Mouse (Mus musculus) CD4-positive naive resting alpha-beta T cell, adult 57 days (primary cell): Measurements from ENCODE around the gene Olfr957. TPM values are rescaled to one million over a fixed set of nuclear protein-coding genes. Genes with fewer than 3 reads are reported as not detected.

Source experiments
- total RNA-seq: library from RNA; stranded (reverse); gene quantifications from one replicate; pipeline ENCODE4 v1.2.4, GENCODE M21; 2023

Gene Olfr957
- not detected for total RNA-seq

DNA sequence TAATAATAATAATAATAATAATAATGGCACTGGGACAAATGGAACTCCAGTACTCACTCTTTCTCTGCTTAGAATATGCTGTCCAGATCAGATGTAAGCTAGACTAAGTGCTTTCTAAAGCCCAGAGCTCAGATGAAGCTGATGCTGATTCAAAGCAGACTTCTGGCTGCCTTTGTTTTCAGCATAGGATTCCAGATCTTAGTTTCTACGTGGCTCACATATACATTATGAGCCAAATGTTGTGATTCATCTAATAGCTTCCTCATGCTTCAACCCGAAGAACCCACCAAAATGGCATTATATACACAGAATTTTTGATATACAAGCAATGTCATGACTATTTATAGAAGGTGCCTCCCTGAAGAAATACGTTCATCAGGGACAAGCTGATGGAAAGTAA is at the start of gene Olfr957:
Gene Olfr957, minus strand, starts transcription at position 279 of the 400 bp plus-strand sequence.

GRCm38 (mm10) chr9:39553946-39554345 is 38.3 kb upstream of the Olfr957 start, which contains the start of gene Olfr958:
Gene Olfr958, minus strand, starts transcription at chr9:39554054.

DNA sequence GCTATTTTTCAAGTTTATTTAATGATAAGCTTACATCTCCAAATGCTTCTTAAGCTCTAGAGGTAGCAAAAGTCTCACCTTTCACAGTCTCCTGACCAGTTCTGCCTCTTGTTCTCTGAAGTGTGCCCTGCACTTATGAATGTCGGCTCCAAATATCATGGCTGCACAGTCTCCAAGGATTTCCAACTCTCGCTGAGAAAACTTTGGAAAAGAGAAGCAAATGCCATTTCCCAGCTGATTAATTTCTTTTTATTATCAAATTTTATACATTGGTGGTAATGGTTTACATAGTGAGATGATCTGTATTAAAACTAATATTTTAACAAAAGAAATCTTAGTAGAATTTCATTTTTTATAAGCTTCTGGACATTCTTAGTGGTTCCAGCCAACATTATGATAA is 21.7 kb downstream of the Olfr957 start, which contains the start of gene Olfr44:
Gene Olfr44, minus strand, starts transcription at position 101 of the 400 bp plus-strand sequence.

DNA sequence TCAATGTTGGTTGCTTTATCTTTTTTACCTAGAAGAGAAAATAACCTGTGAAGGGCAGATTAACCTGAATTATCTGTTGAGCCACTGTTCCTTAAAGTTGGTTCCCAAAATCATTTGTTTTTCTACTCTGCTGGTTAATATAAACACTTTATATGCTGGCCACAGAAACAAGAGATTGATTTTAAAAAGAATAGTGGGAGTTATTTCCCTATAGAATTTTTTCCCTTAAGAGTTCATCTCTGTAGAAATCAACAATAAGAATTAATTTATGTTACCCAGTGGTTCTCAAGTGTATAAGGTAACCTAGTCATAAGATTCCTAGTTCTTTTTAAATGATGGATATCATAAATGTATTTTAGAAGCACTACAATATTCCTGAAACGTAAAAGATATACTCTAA is 43.8 kb downstream of the Olfr957 start, which contains the start of gene Olfr955:
Gene Olfr955, minus strand, starts transcription at position 101 of the 400 bp plus-strand sequence.

Other genes starting within 250 kb of the Olfr957 start
- not detected for gene Olfr945, start 239.0 kb downstream of the Olfr957 start, total RNA-seq
- not detected for gene Olfr948, start 189.8 kb downstream of the Olfr957 start, total RNA-seq
- not detected for gene Olfr951, start 128.4 kb downstream of the Olfr957 start, total RNA-seq
- gene Olfr952, start 88.7 kb downstream of the Olfr957 start, total RNA-seq: not detected
- gene Olfr954, start 59.1 kb downstream of the Olfr957 start, total RNA-seq: not detected
- not detected for gene Olfr955, start 43.9 kb downstream of the Olfr957 start, total RNA-seq
- gene Olfr44, start 21.8 kb downstream of the Olfr957 start, total RNA-seq: not detected
- gene Olfr958, start 38.2 kb upstream of the Olfr957 start, total RNA-seq: not detected
- not detected for gene Olfr959, start 59.8 kb upstream of the Olfr957 start, total RNA-seq
- 0.21 TPM for gene AW551984, start 88.6 kb upstream of the Olfr957 start, total RNA-seq
- not detected for gene Olfr148, start 94.8 kb upstream of the Olfr957 start, total RNA-seq
- gene Olfr960, start 105.6 kb upstream of the Olfr957 start, total RNA-seq: not detected
- not detected for gene Olfr961, start 129.3 kb upstream of the Olfr957 start, total RNA-seq
- not detected for gene Olfr963, start 151.4 kb upstream of the Olfr957 start, total RNA-seq
- gene Olfr149, start 191.3 kb upstream of the Olfr957 start, total RNA-seq: not detected
- gene Olfr965, start 195.5 kb upstream of the Olfr957 start, total RNA-seq: not detected
- not detected for gene Olfr150, start 215.2 kb upstream of the Olfr957 start, total RNA-seq
- not detected for gene Olfr967, start 230.4 kb upstream of the Olfr957 start, total RNA-seq